Mouse (Mus musculus): ENCODE data around the gene Lamp2. TPM values are rescaled to one million over a fixed set of nuclear protein-coding genes. Genes with fewer than 3 reads are reported as not detected.
"Not testable (repeated sequence)": the region's sequence is repeated elsewhere in the genome, so short reads cannot be mapped to it uniquely, and the experiment has no call there.

The Lamp2 gene
- 100 to 1,000 TPM; 135 to 137 (median 136) TPM for total RNA-seq (2022)

DNA sequence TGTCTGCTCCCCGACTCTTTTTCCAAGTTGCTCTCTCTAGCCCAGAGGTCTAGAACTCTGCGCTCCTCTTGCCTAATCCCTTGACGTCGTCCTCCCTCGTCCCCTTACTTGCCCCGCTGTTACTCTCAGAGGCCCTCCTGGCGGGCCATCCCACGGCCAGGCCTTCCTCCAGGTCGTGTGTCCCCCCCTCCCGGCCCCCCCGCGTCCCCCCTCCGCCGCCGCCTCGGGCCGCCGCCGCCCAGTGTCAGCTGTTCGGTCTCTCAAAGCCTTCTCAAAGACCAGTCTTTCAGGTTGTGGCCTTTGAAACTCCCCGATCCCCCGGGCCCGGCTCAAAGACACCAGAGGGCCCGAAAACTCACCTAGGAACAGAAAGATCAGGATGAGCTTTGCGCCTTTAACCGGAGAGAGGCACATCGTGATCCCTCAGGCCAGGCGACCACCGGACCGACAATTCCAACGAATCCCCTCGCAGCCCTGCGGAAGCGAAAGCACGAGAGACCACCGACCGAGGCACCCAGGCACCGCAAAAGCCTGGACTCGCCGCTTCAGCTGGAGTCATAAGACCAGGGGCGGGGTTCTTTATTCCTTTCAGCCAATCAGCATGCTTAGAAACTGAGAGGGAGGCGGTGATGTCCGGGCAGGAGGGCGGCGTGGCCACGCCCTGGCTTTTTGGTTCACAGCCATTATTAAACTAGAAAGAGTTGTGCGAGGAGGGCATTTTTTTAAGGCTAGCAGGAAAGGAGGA lies at the start of gene Lamp2:
Gene Lamp2 (minus strand): TSS at position 565 of the 745 bp plus-strand sequence.
- peak; percentile 86 for DNase-seq (ENCODE audit: low spot score)

DNA sequence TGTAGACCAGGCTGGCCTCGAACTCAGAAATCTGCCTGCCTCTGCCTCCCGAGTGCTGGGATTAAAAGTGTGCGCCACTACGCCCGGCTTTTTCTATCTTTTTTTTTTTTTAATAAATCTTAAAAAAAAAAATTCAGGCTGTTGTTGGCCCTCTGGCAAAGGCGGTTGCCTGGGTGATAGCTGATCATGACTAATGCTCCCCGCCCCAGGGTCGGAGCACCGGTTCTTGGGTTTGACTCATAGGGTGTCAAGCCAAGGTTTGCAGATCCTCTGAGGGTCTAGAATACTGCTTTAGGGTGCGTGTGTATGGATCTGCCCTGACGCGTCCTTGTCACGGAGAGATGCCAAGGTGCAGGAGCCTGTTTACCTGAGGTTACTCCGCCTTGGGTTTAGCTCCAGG lies 48.6 kb upstream of the Lamp2 start:
- no peak for DNase-seq (ENCODE audit: low spot score)

GRCm38 (mm10) chrX:38502182-38502581 lies 45.9 kb upstream of the Lamp2 start:
- not testable (repeated sequence) for DNase-seq (ENCODE audit: low spot score)

GRCm38 (mm10) chrX:38485464-38485863 lies 29.2 kb upstream of the Lamp2 start:
- DNase-seq (ENCODE audit: low spot score) = not testable (repeated sequence)

GRCm38 (mm10) chrX:38478583-38478982 lies 22.3 kb upstream of the Lamp2 start:
- DNase-seq (ENCODE audit: low spot score) = no peak

DNA sequence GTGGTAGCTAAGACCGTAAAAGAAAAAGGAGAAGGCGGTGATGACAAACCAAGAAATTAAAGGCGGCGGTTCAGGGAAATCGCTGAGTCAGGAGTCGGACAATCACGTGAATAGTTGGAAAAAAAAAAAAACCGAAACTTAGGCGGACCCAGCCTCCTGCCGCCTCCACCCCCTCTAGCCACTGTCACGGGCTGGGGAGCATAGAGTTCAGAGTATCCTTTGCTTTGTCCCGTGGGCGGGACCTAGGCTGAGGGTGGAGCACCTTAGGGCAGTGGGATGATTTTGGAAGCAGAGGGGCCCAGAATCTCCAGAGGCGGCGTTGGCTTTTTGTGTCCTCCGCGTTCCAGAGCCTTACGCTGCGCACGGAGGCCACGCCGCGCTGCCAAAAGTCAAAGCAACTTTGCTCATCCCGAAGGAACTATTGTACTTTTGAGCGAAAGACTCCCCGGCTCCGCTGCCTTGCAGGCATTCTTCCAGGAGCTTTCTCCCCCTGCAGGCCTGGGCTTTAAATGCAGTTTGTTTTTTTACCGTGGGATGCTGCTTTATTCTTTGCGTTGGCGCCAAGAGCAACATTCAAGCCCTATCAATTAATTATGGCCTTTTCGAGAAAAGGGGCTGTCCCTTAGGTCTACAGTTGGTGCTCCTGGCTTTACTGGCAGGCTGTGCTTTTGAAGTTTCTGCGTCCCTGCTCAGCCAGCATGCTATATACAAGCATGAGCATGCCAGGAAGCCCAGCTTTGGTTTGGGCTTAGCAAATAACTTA lies 17.5 kb upstream of the Lamp2 start:
- peak; percentile 79 for DNase-seq (ENCODE audit: low spot score)

DNA sequence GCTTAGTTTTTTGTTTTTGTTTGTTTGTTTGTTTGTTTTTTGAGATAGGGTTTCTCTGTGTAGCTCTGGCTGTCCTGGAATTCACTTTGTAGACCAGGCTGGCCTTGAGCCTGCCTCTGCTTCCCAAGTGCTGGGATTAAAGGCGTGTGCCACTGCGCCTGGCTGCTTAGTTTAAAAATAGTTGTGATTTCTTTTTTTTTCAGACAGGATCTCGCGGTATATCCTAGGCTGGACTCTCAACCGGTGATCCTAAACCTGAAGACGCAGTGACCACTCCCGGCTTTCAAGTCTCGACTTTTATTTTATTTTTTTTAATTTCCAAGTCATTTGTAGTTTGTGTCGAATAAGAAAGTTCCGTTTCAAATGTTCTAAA lies 16.9 kb upstream of the Lamp2 start:
- no peak for DNase-seq (ENCODE audit: low spot score)

DNA sequence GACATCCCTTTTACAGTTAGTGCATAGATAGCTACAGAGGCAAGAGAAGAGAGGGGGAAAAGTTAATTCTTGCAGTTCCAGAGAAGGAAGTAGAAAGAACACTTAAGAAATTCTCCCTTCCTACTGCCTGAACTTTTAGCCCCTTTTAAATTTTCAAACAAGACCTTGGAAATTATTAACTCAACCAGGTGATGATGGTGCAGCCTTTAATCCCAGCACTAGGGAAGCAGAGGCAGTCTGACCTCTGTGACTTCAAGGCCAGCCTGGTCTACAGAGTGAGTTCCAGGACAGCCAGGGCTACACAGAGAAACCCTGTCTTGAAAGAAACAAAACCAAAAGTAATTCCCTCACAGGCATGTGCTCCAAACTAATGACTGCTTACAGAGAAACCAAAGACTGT lies 10.0 kb upstream of the Lamp2 start:
- DNase-seq (ENCODE audit: low spot score) = no peak

- DNase-seq (ENCODE audit: low spot score) = no peak
Observed at GRCm38 (mm10) chrX:38463160-38463559, 6.9 kb upstream of the Lamp2 start.

DNA sequence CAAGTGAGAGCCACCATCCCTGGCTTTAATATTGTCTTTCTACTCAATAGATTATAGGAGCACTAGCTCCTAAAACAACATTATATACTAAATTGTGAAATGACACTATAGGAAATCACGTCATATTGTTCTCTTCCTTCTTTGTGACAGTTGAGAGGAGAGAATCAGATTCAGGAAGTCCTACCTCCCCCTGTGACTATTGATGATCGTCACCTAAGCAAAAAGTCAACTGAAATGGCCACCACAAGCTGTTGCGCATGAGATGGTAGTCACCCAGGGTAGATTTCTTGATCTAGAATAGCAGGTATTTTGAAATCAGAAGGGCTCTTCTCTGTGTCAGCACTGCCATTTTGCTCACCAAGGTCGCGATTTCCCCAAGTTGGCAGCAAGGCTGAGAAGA lies 5.8 kb upstream of the Lamp2 start:
- no peak for DNase-seq (ENCODE audit: low spot score)

GRCm38 (mm10) chrX:38460887-38461286 lies 4.6 kb upstream of the Lamp2 start:
- DNase-seq (ENCODE audit: low spot score) = peak; percentile 19

DNA sequence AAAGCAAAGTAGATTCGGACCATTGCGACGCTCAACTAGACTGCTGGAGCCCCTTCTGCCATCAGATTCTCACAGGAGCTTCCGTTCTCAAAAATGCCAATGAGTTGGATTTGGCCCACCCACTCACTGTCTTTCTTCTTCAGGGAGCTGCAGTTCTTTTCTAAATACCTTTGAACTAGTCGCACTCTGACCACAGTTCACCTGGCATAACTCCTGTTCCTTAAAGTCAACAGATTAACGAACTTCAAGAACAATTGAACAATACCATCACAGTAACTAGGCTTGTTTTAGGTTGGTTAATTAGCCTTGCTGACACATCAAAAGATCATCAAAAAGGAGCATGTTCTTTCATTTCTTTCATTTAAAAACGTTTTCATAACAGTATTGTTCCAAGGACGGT lies 2.8 kb upstream of the Lamp2 start:
- DNase-seq (ENCODE audit: low spot score) = no peak

DNA sequence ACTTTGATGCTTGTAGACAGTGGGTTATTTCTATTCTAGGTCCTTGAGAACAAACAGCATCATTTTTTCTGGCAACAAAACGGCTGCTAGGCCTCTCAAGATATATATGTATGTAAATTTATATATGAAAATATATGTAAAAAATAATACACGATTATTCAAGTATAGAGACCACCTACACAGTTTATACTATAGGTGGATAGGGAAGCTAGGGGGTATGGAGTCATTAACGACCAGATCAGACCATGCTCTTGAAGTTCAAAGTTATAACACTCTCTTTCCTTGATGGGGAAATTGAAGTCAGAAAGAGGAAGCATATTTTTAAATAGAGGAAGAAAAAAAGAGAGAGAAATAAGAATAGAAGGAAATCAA lies 367 bp upstream of the Lamp2 start:
- DNase-seq (ENCODE audit: low spot score) = no peak

- DNase-seq (ENCODE audit: low spot score) = no peak
Observed at GRCm38 (mm10) chrX:38455474-38455873, 780 bp downstream of the Lamp2 start.

- DNase-seq (ENCODE audit: low spot score) = no peak
Observed at GRCm38 (mm10) chrX:38454900-38455299, 1.4 kb downstream of the Lamp2 start.

DNA sequence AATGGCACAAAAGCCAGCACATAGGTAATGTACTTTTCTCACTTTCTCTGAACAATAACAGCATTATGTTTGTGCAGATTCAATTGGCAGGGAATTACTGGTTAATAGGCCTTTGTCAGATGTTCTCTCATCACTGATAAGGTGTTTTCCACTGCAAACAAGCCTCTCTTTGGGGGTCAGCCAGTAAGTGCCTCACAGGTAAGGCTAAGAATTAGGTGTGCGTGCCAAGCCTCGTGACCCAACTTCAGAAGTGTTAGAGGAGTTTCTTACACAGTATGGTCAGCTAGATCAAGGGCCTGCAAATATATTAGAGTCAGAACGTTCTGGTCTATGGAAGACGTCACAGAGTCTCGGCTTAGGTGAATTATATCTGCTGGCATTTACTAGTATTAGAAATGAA lies 2.3 kb downstream of the Lamp2 start:
- DNase-seq (ENCODE audit: low spot score) = no peak

DNA sequence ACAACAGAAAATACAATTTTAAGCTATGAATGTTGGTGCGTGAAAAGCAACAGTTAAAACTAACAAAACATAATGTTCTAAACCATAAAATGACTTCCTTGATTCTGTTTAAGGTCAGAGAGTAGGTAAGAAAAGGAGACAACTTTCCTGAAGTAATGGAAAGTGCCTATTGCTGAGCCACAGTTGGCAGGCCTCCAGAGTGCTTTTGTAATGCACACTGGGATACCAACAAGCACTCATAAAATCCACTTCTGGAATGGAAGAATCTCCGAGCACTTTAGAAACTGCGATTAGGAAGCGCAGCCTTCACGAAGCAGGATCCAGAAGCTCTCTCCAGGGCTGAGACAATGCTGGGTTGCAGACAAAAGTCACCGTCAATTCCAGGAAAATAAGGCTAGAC lies 5.8 kb downstream of the Lamp2 start:
- no peak for DNase-seq (ENCODE audit: low spot score)

- DNase-seq (ENCODE audit: low spot score) = no peak
Observed at GRCm38 (mm10) chrX:38445705-38446104, 10.5 kb downstream of the Lamp2 start.

DNA sequence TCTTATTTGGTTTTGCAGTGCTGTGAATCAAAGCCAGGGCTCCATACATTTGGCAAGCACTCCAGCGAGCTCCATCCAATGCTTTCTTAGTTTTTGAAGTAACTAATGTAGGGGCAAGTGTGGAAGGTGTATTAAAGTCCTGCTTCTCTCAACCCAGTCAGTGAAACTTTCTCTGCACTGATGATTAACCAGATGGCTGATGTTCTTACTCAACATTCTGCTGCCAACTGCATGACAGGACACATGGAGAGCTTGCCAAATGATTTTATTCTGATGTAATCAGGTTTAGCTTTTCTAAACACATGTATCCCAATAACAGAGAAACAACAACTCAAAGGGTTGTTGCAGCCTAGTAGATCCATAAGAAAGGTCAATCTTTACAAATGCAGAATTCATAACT lies 13.8 kb downstream of the Lamp2 start:
- DNase-seq (ENCODE audit: low spot score) = no peak

- peak; percentile 21 for DNase-seq (ENCODE audit: low spot score)
Observed at GRCm38 (mm10) chrX:38439629-38440028, 16.6 kb downstream of the Lamp2 start.

- peak; percentile 77 for DNase-seq (ENCODE audit: low spot score)
Observed at GRCm38 (mm10) chrX:38438147-38438791, 18.0 kb downstream of the Lamp2 start.

DNA sequence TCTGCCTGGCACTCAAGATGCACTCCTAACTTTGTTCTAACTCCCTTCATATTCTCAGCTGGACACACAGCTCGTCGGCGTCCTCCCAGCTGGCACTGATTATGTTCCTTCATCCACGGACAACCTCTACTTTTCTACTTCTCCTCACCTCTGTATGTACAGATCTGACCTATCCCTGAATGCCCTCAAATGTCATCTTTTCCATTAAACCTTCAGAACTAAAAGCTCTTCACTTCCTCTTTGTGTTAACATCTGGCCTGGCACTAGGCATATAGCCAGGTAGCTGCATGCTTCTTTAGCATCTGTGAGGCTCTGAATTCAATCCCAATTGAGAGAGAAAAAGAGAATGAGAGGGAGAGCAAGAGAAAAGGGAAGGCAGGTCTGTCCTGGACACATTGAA lies 26.8 kb downstream of the Lamp2 start:
- DNase-seq (ENCODE audit: low spot score) = no peak

All from heart, adult 8-10 months (tissue).